In genomic region chr6:136553767-136554569, GRCm38 (mm10) we compare ENCODE assay signal across 8 mouse cellular contexts. TPM values are rescaled to one million over a fixed set of nuclear protein-coding genes. Genes with fewer than 3 reads are reported as not detected.
DNase-seq lines count a peak whose midpoint lies in the region; ATAC-seq and TF ChIP-seq lines count a peak whose summit lies in the region.

No protein-coding gene starts in this region.

- peak; percentile 84 for ATAC-seq in forebrain, embryonic 12.5 days (ENCODE audit: low FRiP score)
- ATAC-seq in hindbrain, postnatal 0 days: peak; percentile 84
- ATAC-seq in liver, embryonic 15.5 days (ENCODE audit: insufficient read depth): peak; percentile 67
- peak; percentile 87 for ATAC-seq in neural tube, embryonic 14.5 days (ENCODE audit: low read depth)

- H3K4me3 ChIP-seq in forebrain, embryonic 12.5 days (replicated peaks): no peak overlapping the region
- H3K4me3 ChIP-seq in hindbrain, postnatal 0 days (ENCODE audit: low read length): no peak overlapping the region
- H3K4me3 ChIP-seq in liver, embryonic 15.5 days (replicated peaks): peak overlapping the region; percentile 9; the same call in 1 of the 2 replicates
- H3K4me3 ChIP-seq in neural tube, embryonic 14.5 days (ENCODE audit: low read depth, low read length): no peak overlapping the region

- no peaks in the 10 kb centered on the region for H3K9me3 ChIP-seq in forebrain, embryonic 12.5 days
- no peaks in the 10 kb centered on the region for H3K9me3 ChIP-seq in hindbrain, postnatal 0 days (ENCODE audit: low read length)
- no peaks in the 10 kb centered on the region for H3K9me3 ChIP-seq in liver, embryonic 15.5 days (replicated peaks)
- H3K9me3 ChIP-seq in neural tube, embryonic 14.5 days (ENCODE audit: control insufficient read depth, low read length): no peaks in the 10 kb centered on the region

- H3K9ac ChIP-seq in forebrain, embryonic 12.5 days: no peak overlapping the region
- no peak overlapping the region for H3K9ac ChIP-seq in hindbrain, postnatal 0 days (replicated peaks; ENCODE audit: low read length)
- H3K9ac ChIP-seq in liver, embryonic 15.5 days: no peak overlapping the region; the same call in 1 of the 2 replicates
- H3K9ac ChIP-seq in neural tube, embryonic 14.5 days (replicated peaks; ENCODE audit: low read depth, low read length): no peak overlapping the region

- no peak for TF ChIP-seq POLR2A in brain, embryonic 14.5 days (IDR thresholded peaks at IDR 0.05; ENCODE audit: borderline replicate concordance, extremely low read depth, insufficient read depth, insufficient read length, poor library complexity, severe bottlenecking)

- TF ChIP-seq CTCF in brain, embryonic 14.5 days (IDR thresholded peaks at IDR 0.05; ENCODE audit: borderline replicate concordance, extremely low read depth, insufficient read depth, insufficient read length): no peak
- TF ChIP-seq CTCF in hindbrain, postnatal 0 days (IDR thresholded peaks at IDR 0.05; ENCODE audit: low read depth): peak; percentile 17; the same call in 1 of the 2 replicates

- H3K4me1 ChIP-seq in forebrain, embryonic 12.5 days: peaks cover 22% of the 10 kb centered on the region
- peaks cover 5% of the 10 kb centered on the region; the same call in 1 of the 2 replicates for H3K4me1 ChIP-seq in hindbrain, postnatal 0 days (ENCODE audit: insufficient read depth, low read length)
- peaks cover 38% of the 10 kb centered on the region for H3K4me1 ChIP-seq in liver, embryonic 15.5 days (replicated peaks)
- H3K4me1 ChIP-seq in neural tube, embryonic 14.5 days (ENCODE audit: control insufficient read depth, insufficient read depth, low read length): peaks cover 7% of the 10 kb centered on the region

- no peaks in the 10 kb centered on the region for H3K27me3 ChIP-seq in forebrain, embryonic 12.5 days
- no peaks in the 10 kb centered on the region for H3K27me3 ChIP-seq in hindbrain, postnatal 0 days (ENCODE audit: insufficient read depth, low read length)
- no peaks in the 10 kb centered on the region for H3K27me3 ChIP-seq in liver, embryonic 15.5 days
- H3K27me3 ChIP-seq in neural tube, embryonic 14.5 days (ENCODE audit: control insufficient read depth, insufficient read depth, low read length): no peaks in the 10 kb centered on the region

- WGBS in forebrain, embryonic 12.5 days: 36% methylated on average over 11 of the region's 11 CpGs
- WGBS in hindbrain, postnatal 0 days: 31% methylated on average over 11 of the region's 11 CpGs
- 21% methylated on average over 11 of the region's 11 CpGs for WGBS in liver, embryonic 15.5 days (ENCODE audit: insufficient replicate concordance)
- WGBS in neural tube, embryonic 14.5 days: 30% methylated on average over 11 of the region's 11 CpGs

- DNase-seq in right cerebral cortex, adult 2 months (ENCODE audit: low spot score in 2 of 2): peak; percentile 48 to 64
- no peak for DNase-seq in right cerebral cortex, postnatal 14 days
- DNase-seq in brain, embryonic 14.5 days (ENCODE audit: low read depth): peak; percentile 97
- DNase-seq in hindbrain, postnatal 0 days (ENCODE audit: low spot score): peak; percentile 90
- no peak for DNase-seq in urinary bladder, adult 18-20 months (ENCODE audit: low spot score in 2 of 2)

- peak overlapping the region; percentile 22; the same call in 1 of the 2 replicates for H3K4me2 ChIP-seq in forebrain, embryonic 12.5 days
- H3K4me2 ChIP-seq in hindbrain, postnatal 0 days (ENCODE audit: low read depth, low read length): peak overlapping the region; percentile 41
- peak overlapping the region; percentile 39 for H3K4me2 ChIP-seq in liver, embryonic 15.5 days
- peak overlapping the region; percentile 11 for H3K4me2 ChIP-seq in neural tube, embryonic 14.5 days (ENCODE audit: low read depth, low read length)

- peak overlapping the region; percentile 84 for H3K27ac ChIP-seq in forebrain, embryonic 12.5 days
- H3K27ac ChIP-seq in hindbrain, postnatal 0 days: peak overlapping the region; percentile 75
- H3K27ac ChIP-seq in liver, embryonic 15.5 days (replicated peaks): peak overlapping the region; percentile 11
- peak overlapping the region; percentile 80 for H3K27ac ChIP-seq in neural tube, embryonic 14.5 days (ENCODE audit: low read depth, low read length)

- no peaks in the 10 kb centered on the region for H3K36me3 ChIP-seq in forebrain, embryonic 12.5 days (replicated peaks)
- H3K36me3 ChIP-seq in hindbrain, postnatal 0 days (ENCODE audit: insufficient read depth, low read length): no peaks in the 10 kb centered on the region
- peaks cover 16% of the 10 kb centered on the region for H3K36me3 ChIP-seq in liver, embryonic 15.5 days (replicated peaks)
- no peaks in the 10 kb centered on the region for H3K36me3 ChIP-seq in neural tube, embryonic 14.5 days (ENCODE audit: control insufficient read depth, insufficient read depth, low read length)

RNA-seq across cellular contexts. Expression of gene Atf7ip, which starts 48.0 kb away (rescaled TPM):
- 40.0 and 67.9 TPM in 2 replicates for polyA plus RNA-seq in brain, embryonic 14.5 days (2012; rRNA removed)
- polyA plus RNA-seq in forebrain, embryonic 12.5 days (2016; fragmentation: Nextera tagmentation; extraction: Ambion mirVana): 63.2 and 72.4 TPM in 2 replicates
- total RNA-seq in hindbrain, postnatal 0 days (2014; rRNA removed): 39.4 and 42.8 TPM in 2 replicates
- 22.9 and 25.6 TPM in 2 replicates for polyA plus RNA-seq in hindbrain, postnatal 0 days (2015; fragmentation: Nextera tagmentation; extraction: Ambion mirVana)
- 14.6 and 17.7 TPM in 2 replicates for polyA plus RNA-seq in liver, embryonic 15.5 days (2015; fragmentation: Nextera tagmentation; extraction: Ambion mirVana)
- polyA plus RNA-seq in neural tube, embryonic 14.5 days (2014; fragmentation: Nextera tagmentation; extraction: Ambion mirVana): 49.2 and 59.5 TPM in 2 replicates

Comparison
In these comparisons a context has a peak if more than half of its experiments do, and no peak if none do; other contexts are left out.
1. DNase-seq: peak in right cerebral cortex, adult 2 months (2 of 2), brain, embryonic 14.5 days (single experiment) and hindbrain, postnatal 0 days (single experiment); none in right cerebral cortex, postnatal 14 days (single experiment) and urinary bladder, adult 18-20 months (0 of 2).
2. H3K27ac ChIP-seq: peak in every context shown above with its lines; median percentile 84 in forebrain, embryonic 12.5 days; 80 in neural tube, embryonic 14.5 days; 75 in hindbrain, postnatal 0 days; 11 in liver, embryonic 15.5 days.
3. Peak in every context shown above with its lines, with median percentiles within 50 percentile points of each other: ATAC-seq and H3K4me2 ChIP-seq.